Mouse (Mus musculus) retina, embryonic 14.5 days (tissue): ENCODE results near the gene Plb1.

Experiments
- DNase-seq: peaks from one replicate; pipeline ENCODE4 v3.0.0-alpha.2; 2015; ENCODE audit warnings: low spot score

Plb1 gene

DNA sequence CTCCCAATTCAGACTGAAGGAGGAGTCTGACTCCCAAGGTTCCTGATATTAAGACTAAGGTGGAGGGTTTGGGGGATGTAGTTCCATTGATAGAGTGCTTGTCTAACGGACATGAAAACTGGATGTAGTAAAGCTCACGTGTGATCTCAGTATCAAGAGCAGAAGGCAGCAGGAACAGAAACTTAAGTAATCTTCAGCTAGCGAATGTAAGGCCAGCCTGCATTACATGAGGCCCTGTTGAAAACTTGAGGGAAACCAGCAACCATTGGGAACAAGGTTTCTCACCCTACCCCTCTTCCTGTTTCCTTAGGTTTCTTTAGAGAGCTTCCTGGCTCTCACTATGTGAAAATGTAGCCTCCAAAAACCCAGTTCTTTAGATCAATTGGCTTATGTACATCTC lies 162.1 kb downstream of the Plb1 start:
- no peak for DNase-seq

DNA sequence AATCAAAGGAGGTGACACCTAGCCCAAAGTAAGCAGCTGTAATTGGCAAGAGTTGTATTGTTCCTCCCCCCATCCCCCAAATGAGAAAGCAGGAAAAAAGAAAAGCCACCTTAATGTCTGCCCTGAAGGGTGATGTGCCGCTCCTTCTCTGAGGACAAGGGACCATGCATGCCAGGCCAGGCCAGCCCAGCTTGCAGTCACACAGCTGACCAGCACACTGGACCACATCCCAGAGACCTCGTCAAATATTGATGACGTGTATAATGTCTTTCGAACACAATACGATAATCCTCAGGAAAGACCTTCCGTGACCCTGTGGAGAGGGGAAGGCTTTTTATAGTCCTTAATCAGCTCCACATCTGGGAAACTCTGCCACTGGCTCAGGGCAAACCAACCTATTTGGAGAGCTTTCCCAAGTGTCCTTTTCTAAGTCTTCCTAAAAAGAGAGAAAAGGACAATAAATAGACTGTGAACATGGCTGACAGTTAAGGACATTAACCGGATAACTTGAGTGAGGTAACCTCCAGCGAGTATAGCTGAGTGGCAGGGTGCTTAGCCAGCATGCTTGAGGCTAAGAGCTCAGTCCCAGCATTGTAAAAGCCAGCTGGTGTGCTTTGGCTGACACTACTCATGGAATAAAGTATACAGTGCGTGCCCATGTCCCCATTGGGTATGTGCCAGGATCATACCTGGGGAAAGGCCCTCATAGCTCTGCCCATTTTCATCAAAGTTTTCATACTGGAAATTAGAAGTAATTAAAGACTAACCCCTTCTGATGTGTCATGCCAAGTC lies 162.8 kb downstream of the Plb1 start:
- DNase-seq, result no peak

DNA sequence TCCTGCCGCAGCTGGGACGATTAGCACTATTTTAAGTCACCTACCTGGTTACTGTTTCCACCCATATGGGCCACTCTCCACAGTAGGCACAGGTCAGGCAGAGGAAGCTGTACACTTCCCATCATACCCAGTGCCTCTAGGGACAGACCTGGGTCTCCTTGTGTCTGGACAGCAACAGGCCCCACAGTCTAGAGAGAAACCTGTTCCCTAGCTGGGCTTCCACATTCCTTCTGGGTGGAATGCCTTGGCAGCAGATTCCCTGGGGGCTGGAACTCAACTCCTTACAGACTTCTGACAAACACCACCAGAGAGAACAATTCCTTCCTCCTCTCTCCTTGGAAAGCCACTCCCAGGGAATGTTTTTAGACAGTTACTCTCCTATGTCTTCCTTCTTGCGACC lies 165.2 kb downstream of the Plb1 start:
- no peak for DNase-seq

DNA sequence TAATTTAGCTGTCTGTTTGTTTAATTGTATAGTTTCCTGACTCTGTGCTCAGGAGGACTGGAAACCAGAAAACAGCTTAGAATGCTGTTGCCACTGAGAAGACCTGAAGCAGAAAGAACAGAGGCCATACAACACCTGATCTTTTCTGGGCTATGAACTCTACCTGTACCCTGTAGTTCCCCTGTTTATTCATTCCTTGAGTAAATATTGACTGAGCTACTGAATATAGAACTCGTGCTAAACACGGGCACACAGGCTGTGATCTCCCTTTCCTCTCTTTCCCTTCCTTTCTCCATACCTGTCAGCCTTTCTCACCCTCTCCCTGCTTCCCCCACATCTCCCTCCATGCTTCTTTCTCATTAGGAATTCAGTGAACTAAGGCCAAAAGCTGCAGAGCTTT lies 168.4 kb downstream of the Plb1 start:
- DNase-seq, result no peak

DNA sequence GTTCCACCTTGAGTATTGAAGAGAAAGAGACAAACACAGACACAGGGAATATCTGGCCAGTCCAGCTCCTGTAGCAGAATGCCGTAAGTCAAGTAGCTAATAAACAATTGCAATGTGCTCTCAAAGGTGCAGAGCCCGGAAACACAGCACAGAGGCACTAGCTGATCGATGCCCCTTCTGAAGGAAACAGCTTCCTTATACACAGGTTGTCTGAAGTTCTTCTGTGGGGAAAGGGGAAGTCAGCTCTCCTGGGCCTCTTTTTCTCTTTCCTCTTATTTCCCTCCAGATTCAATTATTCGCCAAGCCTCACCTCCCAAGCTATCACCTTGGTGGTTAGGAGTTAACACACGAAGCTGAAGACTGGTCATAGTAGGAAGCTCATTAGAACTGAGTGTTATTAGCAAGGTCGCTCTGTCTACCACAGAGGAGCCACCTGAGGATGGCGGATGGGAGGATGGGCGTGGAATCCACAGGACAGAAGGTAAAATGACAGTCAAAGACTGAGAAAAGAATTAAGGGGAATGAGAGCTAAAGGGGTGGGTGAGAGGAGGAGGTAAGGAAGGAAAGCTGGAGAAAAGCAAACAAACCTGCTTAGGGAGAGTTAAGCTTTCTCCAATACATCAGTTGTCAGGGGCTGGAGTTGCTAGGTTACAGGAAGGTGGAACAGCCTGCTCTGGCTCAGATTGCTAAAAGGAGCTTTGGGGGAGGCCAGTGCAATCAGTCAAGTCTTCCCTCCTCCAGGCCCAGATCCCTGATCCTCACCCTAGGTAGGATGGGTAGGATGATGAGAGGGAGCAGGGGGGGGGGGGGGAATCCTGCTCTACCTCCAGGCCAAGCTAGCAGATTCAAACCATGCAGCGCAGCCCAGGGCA lies 170.8 kb downstream of the Plb1 start:
- no peak for DNase-seq

DNA sequence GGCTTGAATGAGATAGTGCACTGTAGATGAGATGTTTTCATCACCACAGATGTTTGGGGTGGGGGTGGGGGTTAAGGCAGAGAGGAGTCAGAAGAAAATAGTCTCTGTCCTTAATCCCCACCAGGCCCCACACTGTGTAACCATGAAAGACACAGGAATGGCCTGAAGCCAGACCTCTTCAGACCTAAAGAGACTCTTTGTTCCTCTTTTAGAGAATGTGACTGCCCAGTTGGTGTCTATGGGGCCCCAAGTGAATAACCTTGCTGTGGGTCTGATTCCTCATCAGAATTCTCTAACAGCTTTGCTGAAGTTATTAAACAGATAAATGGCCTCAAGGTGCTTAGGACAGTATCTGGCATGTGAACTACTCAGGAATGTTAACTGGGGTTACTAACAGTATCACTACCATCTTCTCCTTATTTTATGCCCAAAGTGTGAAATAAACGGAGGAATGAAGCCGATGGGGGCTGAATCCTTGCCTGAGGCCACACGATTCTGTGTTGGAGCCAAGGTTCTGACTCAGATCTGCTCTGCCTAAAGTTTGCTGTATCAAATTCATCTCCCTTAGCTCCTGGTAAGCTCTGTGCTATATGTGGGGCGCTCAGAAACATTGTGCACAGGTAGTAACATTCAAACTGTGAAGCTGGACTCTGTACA lies 172.8 kb downstream of the Plb1 start:
- no peak for DNase-seq

DNA sequence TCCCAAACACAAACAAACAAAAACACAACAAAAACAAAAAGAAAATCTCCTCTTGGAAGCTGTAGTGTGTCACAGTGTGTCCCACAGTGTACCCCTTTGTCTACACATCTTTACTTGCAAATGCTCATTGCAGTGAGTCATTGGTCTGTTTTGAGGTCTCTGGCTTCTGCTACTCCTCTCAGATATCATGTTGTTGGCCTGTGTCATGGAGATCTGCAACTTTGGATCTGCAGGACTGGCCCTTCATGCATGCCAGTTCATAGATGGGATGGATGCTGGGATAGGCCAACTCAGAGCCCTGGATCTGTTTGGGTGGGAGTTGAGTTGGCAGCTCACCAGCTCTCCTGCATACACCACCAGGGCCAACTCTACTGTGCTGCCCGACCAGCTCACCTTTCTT lies 176.3 kb downstream of the Plb1 start:
- no peak for DNase-seq

DNA sequence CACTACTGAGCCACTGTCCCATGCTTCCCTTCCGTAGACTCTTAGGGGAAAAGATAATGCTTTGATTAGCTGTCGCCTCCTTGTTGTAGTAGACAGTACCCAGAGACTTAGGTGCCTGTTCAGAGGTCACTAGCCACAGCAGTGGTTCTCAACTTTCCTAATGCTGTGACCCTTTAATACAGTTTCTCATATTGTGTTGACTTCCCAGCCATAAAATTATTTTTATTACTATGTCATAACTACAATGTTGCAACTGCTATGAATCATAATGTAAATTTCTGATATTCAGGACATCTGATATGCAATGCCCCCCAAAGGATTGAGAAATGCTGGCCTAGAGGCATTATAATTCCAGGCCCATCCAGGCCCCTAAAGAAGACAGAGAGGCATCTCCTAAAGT lies 177.2 kb downstream of the Plb1 start:
- DNase-seq, result no peak

DNA sequence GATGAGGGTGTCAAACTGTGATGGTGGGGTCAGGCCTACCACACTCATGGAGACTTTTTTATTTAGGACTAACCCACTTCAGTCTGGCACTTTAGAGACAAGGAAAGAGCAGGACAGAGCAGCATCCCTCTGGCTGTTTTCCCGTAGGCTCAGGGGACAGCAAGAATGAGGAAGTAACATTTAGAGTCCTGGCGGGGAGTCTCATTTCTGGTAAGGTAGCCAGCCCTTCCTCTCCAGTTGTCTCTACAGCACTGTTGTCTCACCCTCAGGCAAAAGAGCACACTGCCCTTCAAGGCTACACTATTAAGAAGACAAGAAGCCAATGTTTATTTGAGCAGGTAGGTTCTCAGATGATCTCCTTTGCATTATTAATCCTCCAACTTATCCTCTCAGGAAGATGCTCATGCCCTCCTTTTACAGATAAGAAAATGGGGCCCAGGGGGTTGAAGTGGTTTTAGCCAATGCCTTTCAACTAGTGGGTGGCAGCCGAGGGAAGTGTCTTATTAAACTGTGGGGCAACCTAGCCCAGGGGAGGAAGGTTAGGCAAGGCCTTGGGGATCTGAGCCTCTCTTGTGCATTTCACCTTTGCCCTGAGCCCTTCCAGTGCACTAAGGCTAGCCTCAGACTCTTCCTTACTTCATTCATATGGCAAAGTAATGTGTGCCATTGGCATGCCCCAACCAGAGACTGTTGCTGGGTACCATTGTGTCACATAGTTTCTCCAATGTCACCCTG lies 178.6 kb downstream of the Plb1 start:
- DNase-seq, result no peak

DNA sequence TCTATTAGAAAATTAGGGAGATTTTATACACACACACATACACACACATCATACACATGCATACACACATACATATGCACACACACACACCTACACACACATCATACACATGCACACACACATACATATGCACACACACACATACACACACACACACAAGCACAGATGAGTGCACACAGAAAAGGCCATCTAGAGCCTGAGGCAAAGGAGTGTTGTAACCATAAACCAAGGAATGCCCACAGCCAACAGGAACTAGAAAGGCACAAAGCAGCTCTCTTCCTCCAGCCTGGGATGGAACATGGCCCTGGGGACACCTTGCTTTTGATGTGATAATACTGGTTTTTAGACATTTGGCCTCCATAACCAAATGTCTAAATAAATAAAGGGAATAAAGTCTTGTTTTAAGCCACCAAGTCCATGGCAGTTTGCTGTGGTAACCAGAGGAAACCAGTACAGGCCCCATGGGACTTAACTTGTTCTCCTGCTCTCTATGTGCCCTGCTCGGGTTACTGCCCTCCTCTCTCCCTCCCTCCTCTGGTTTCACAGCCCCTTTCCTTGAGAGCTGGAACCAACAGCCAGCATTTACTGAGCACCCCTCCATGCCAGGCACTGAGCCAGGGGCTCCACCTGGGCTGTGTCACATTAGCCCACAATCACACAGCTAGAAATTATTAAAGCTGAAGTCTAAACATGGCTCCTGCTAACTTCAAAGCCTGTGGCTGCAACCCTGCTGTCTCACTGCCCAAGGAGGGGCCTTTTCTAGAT lies 179.9 kb downstream of the Plb1 start:
- DNase-seq, result peak; percentile 25

DNA sequence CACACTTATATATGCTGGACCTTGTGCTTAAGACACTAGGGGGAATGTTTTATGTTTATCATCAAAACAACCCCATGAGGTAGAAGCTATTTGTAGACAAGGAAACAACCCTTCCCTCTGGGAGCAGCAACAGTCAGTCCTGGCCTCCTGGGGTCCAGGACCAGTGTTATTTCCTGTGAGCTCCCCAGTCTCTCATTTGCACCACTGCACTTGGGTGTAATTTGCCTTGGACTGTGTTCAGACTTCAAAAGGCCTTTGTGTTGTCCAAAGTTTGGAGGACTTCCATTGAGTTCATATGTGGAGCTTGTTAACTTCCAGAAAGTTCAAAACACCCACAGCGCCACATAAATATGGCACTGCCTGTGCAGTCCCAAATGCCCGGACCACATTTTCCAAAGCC lies 180.6 kb downstream of the Plb1 start:
- DNase-seq, result no peak

DNA sequence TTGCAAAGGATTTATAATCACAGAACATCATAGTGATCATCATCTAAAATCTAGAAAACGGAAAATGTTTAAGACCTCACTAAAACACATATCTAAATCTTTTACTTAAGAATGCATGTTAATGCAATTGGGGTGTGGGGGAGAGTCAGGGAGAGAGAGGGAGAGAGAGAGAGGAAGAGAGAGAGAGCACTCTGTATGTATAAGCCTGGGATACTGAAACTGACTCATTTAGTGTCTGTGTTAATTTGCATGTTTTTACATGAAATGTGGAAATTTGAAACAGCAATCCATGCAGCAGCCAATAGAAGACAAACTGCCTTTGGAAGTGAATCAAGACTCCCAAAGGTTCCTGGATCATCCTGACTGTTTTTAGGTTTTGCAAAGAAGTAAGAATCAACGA lies 181.1 kb downstream of the Plb1 start:
- no peak for DNase-seq

DNA sequence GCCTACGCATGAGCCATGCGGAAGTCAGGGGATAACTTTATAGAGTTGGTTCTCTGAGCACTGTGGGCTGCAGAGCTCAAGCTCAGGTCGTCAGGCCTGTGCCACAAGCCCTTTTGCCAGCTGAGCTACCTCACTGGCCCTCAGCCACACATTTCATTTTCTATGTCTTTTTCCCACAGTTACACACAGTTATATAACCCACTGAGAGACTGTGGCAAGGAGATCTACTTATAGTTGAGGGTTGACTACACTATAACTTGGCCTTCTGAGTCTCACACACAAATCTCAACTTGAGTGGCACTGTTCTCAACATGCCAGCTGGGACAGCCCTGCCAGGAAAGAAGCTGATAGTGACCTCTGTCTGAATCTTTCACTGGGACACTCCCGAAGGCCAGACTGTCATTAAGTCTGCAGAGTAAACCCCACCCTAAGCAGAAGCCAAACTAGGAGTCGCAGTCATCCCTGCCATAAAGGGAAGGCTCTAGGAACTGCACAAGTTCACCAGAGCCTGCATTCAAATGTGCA lies 182.0 kb downstream of the Plb1 start:
- DNase-seq, result no peak

DNA sequence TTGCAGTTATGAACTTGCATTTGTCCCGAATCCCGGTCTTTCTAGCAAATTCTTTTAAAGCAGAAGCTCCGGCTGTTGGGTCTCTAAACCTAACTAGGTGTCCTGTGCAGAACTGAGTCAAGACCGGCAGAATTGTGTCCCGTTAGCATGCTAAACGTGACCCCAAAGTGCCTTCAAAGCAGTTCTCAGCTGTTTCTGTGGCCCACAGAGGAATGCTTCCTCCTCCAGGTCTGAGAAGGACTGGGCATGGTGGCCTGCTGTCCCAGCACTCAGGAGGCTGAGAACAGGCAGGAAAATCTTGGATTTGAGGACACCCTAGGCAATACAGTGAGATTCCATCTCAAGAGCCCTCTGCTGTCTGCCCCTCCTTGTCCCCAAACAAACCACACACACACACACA lies 183.0 kb downstream of the Plb1 start:
- DNase-seq, result no peak
